Mouse (Mus musculus): Measurements from ENCODE around the gene Espn. TPM values are rescaled to one million over a fixed set of nuclear protein-coding genes. Genes with fewer than 3 reads are reported as not detected.

Espn gene
- polyA plus RNA-seq, 1 experiment: not detected

GRCm38 (mm10) chr4:152185510-152186204 lies 33.5 kb upstream of the Espn start:
- H3K27ac ChIP-seq (replicated peaks; ENCODE audit: low read depth, low read length): peak overlapping the region; percentile 93
- peaks cover 26% of the 10 kb centered on the region for H3K4me1 ChIP-seq (ENCODE audit: control insufficient read depth, insufficient read depth, insufficient read length, low read length)
- peak overlapping the region; percentile 46 for H3K4me3 ChIP-seq (ENCODE audit: insufficient read depth, low read depth, low read length)

GRCm38 (mm10) chr4:152185137-152185509 lies 33.0 kb upstream of the Espn start:
- Histone ChIP-seq H3K4me3 (ENCODE audit: insufficient read depth, low read depth, low read length) (no peak overlapping the region; the same call in 1 of the 2 replicates), H3K4me1 (ENCODE audit: control insufficient read depth, insufficient read depth, insufficient read length, low read length) (peaks cover 25% of the 10 kb centered on the region), H3K27ac (replicated peaks; ENCODE audit: low read depth, low read length) (peak overlapping the region; percentile 93)

- Histone ChIP-seq H3K27ac (replicated peaks; ENCODE audit: low read depth, low read length) (no peak overlapping the region), H3K4me1 (ENCODE audit: control insufficient read depth, insufficient read depth, insufficient read length, low read length) (peaks cover 22% of the 10 kb centered on the region), H3K4me3 (ENCODE audit: insufficient read depth, low read depth, low read length) (no peak overlapping the region)
These were observed 32.3 kb upstream of the Espn start for GRCm38 (mm10) chr4:152184353-152185035.

- Histone ChIP-seq H3K27ac (replicated peaks; ENCODE audit: low read depth, low read length) (no peak overlapping the region), H3K4me3 (ENCODE audit: insufficient read depth, low read depth, low read length) (no peak overlapping the region), H3K4me1 (ENCODE audit: control insufficient read depth, insufficient read depth, insufficient read length, low read length) (peaks cover 23% of the 10 kb centered on the region)
These were observed 30.0 kb upstream of the Espn start for GRCm38 (mm10) chr4:152182205-152182604.

GRCm38 (mm10) chr4:152179946-152180660 lies 27.9 kb upstream of the Espn start:
- Histone ChIP-seq H3K4me3 (ENCODE audit: insufficient read depth, low read depth, low read length) (no peak overlapping the region), H3K27ac (replicated peaks; ENCODE audit: low read depth, low read length) (no peak overlapping the region), H3K4me1 (ENCODE audit: control insufficient read depth, insufficient read depth, insufficient read length, low read length) (peaks cover 6% of the 10 kb centered on the region; the same call in 1 of the 2 replicates)

- H3K27ac ChIP-seq (replicated peaks; ENCODE audit: low read depth, low read length): no peak overlapping the region
- H3K4me1 ChIP-seq (ENCODE audit: control insufficient read depth, insufficient read depth, insufficient read length, low read length): peaks cover 4% of the 10 kb centered on the region; the same call in 1 of the 2 replicates
- peak overlapping the region; percentile 75 for H3K4me3 ChIP-seq (ENCODE audit: insufficient read depth, low read depth, low read length)
These were observed 26.9 kb upstream of the Espn start for GRCm38 (mm10) chr4:152178916-152179705.

GRCm38 (mm10) chr4:152178344-152178864 lies 26.2 kb upstream of the Espn start:
- Histone ChIP-seq H3K27ac (replicated peaks; ENCODE audit: low read depth, low read length) (no peak overlapping the region), H3K4me3 (ENCODE audit: insufficient read depth, low read depth, low read length) (peak overlapping the region; percentile 75), H3K4me1 (ENCODE audit: control insufficient read depth, insufficient read depth, insufficient read length, low read length) (peaks cover 4% of the 10 kb centered on the region; the same call in 1 of the 2 replicates)

GRCm38 (mm10) chr4:152177537-152178343 lies 25.6 kb upstream of the Espn start, which contains the start of gene Acot7:
Gene Acot7, plus strand, starts transcription at chr4:152178134.
- peak within 1 kb of the TSS; percentile 86 for H3K4me3 ChIP-seq (ENCODE audit: insufficient read depth, low read depth, low read length)
- H3K4me1 ChIP-seq (ENCODE audit: control insufficient read depth, insufficient read depth, insufficient read length, low read length): peaks cover 4% of the 10 kb centered on the region; the same call in 1 of the 2 replicates
- H3K27ac ChIP-seq (replicated peaks; ENCODE audit: low read depth, low read length): peak within 1 kb of the TSS; percentile 64

- peaks cover 4% of the 10 kb centered on the region; the same call in 1 of the 2 replicates for H3K4me1 ChIP-seq (ENCODE audit: control insufficient read depth, insufficient read depth, insufficient read length, low read length)
- peak overlapping the region; percentile 64 for H3K27ac ChIP-seq (replicated peaks; ENCODE audit: low read depth, low read length)
- H3K4me3 ChIP-seq (ENCODE audit: insufficient read depth, low read depth, low read length): peak overlapping the region; percentile 86
These were observed 25.0 kb upstream of the Espn start for GRCm38 (mm10) chr4:152177174-152177536.

GRCm38 (mm10) chr4:152176638-152177037 lies 24.5 kb upstream of the Espn start:
- peaks cover 4% of the 10 kb centered on the region; the same call in 1 of the 2 replicates for H3K4me1 ChIP-seq (ENCODE audit: control insufficient read depth, insufficient read depth, insufficient read length, low read length)
- no peak overlapping the region for H3K27ac ChIP-seq (replicated peaks; ENCODE audit: low read depth, low read length)
- H3K4me3 ChIP-seq (ENCODE audit: insufficient read depth, low read depth, low read length): no peak overlapping the region

- peaks cover 4% of the 10 kb centered on the region; the same call in 1 of the 2 replicates for H3K4me1 ChIP-seq (ENCODE audit: control insufficient read depth, insufficient read depth, insufficient read length, low read length)
- H3K4me3 ChIP-seq (ENCODE audit: insufficient read depth, low read depth, low read length): no peak overlapping the region
- H3K27ac ChIP-seq (replicated peaks; ENCODE audit: low read depth, low read length): no peak overlapping the region
These were observed 21.8 kb upstream of the Espn start for GRCm38 (mm10) chr4:152173956-152174355.

GRCm38 (mm10) chr4:152173041-152173440 lies 20.9 kb upstream of the Espn start:
- H3K4me3 ChIP-seq (ENCODE audit: insufficient read depth, low read depth, low read length): no peak overlapping the region
- no peaks in the 10 kb centered on the region for H3K4me1 ChIP-seq (ENCODE audit: control insufficient read depth, insufficient read depth, insufficient read length, low read length)
- H3K27ac ChIP-seq (replicated peaks; ENCODE audit: low read depth, low read length): no peak overlapping the region

GRCm38 (mm10) chr4:152171543-152171942 lies 19.4 kb upstream of the Espn start:
- no peaks in the 10 kb centered on the region for H3K4me1 ChIP-seq (ENCODE audit: control insufficient read depth, insufficient read depth, insufficient read length, low read length)
- H3K4me3 ChIP-seq (ENCODE audit: insufficient read depth, low read depth, low read length): no peak overlapping the region
- H3K27ac ChIP-seq (replicated peaks; ENCODE audit: low read depth, low read length): no peak overlapping the region

- no peak overlapping the region for H3K4me3 ChIP-seq (ENCODE audit: insufficient read depth, low read depth, low read length)
- H3K4me1 ChIP-seq (ENCODE audit: control insufficient read depth, insufficient read depth, insufficient read length, low read length): no peaks in the 10 kb centered on the region
- H3K27ac ChIP-seq (replicated peaks; ENCODE audit: low read depth, low read length): no peak overlapping the region
These were observed 18.1 kb upstream of the Espn start for GRCm38 (mm10) chr4:152170286-152170685.
